Comparison of ENCODE assay signal across 15 mouse cellular contexts in the genomic region with DNA sequence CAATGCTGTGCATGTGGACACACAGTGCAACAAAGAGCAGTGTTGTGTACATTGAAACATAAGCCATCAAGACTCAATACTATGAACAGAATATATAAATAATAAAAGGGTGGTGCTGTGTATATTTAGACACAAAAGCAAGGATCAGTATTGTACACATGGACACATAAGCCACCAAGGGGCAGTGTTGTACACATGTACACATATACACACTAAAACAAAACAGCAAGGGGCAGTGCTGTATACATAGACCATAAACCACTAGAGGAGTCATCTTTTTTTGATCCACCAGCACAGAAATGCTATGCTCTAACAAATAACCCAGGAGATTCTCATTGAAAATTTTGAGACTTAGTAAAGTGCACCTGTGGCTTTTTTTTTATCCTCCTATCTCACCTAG.
DNase-seq lines count a peak whose midpoint lies in the region; ATAC-seq and TF ChIP-seq lines count a peak whose summit lies in the region.
"Had no signal": no experiment of that assay in that cellular context is flagged by ENCODE, and none has a peak within 500 bp of the region (broad histone marks: within the 10 kb centered on the region; RNA-seq: fewer than 3 reads in every experiment).

No protein-coding gene starts in this region.

- H3K9ac ChIP-seq in forebrain, postnatal 0 days: no peak overlapping the region
- no peak overlapping the region for H3K9ac ChIP-seq in forebrain, embryonic 15.5 days (replicated peaks)
- no peak overlapping the region for H3K9ac ChIP-seq in liver, postnatal 0 days (replicated peaks)
- H3K9ac ChIP-seq in liver, embryonic 12.5 days: no peak overlapping the region
- H3K9ac ChIP-seq in neural tube, embryonic 15.5 days (replicated peaks): no peak overlapping the region
- H3K9ac ChIP-seq: limb, embryonic 15.5 days had no signal

- H3K9me3 ChIP-seq in forebrain, postnatal 0 days (ENCODE audit: low read length): no peaks in the 10 kb centered on the region
- no peaks in the 10 kb centered on the region for H3K9me3 ChIP-seq in forebrain, embryonic 15.5 days
- no peaks in the 10 kb centered on the region for H3K9me3 ChIP-seq in liver, postnatal 0 days (ENCODE audit: low read length)
- no peaks in the 10 kb centered on the region for H3K9me3 ChIP-seq in liver, embryonic 12.5 days (replicated peaks)
- no peaks in the 10 kb centered on the region for H3K9me3 ChIP-seq in neural tube, embryonic 15.5 days (replicated peaks)
- H3K9me3 ChIP-seq: limb, embryonic 15.5 days had no signal

- H3K4me2 ChIP-seq in forebrain, postnatal 0 days (ENCODE audit: low read depth): no peak overlapping the region
- no peak overlapping the region for H3K4me2 ChIP-seq in forebrain, embryonic 15.5 days (replicated peaks)
- H3K4me2 ChIP-seq in liver, postnatal 0 days (ENCODE audit: low read depth, low read length): no peak overlapping the region
- H3K4me2 ChIP-seq in liver, embryonic 12.5 days: no peak overlapping the region
- H3K4me2 ChIP-seq in neural tube, embryonic 15.5 days: no peak overlapping the region
- H3K4me2 ChIP-seq: limb, embryonic 15.5 days had no signal

- TF ChIP-seq CTCF in forebrain, postnatal 0 days (IDR thresholded peaks at IDR 0.05; ENCODE audit: low read depth): peak; percentile 56
- peak; percentile 42 for TF ChIP-seq CTCF in liver, postnatal 0 days (IDR thresholded peaks at IDR 0.05; ENCODE audit: low read depth)

- no peaks in the 10 kb centered on the region for H3K27me3 ChIP-seq in forebrain, postnatal 0 days (ENCODE audit: insufficient read depth, low read length)
- H3K27me3 ChIP-seq in forebrain, embryonic 15.5 days: no peaks in the 10 kb centered on the region
- no peaks in the 10 kb centered on the region for H3K27me3 ChIP-seq in liver, postnatal 0 days (ENCODE audit: insufficient read depth, low read length)
- no peaks in the 10 kb centered on the region for H3K27me3 ChIP-seq in liver, embryonic 12.5 days (replicated peaks)
- H3K27me3 ChIP-seq in neural tube, embryonic 15.5 days (replicated peaks): no peaks in the 10 kb centered on the region
- H3K27me3 ChIP-seq: limb, embryonic 15.5 days had no signal

- no peaks in the 10 kb centered on the region for H3K4me1 ChIP-seq in forebrain, postnatal 0 days (ENCODE audit: insufficient read depth)
- peaks cover 4% of the 10 kb centered on the region; the same call in 1 of the 2 replicates for H3K4me1 ChIP-seq in forebrain, embryonic 15.5 days
- H3K4me1 ChIP-seq in liver, postnatal 0 days (ENCODE audit: insufficient read depth): no peaks in the 10 kb centered on the region
- no peaks in the 10 kb centered on the region for H3K4me1 ChIP-seq in liver, embryonic 12.5 days
- 0 out of 2 replicates have a peak, but pooled peaks cover 3% of the 10 kb centered on the region for H3K4me1 ChIP-seq in neural tube, embryonic 15.5 days

- TF ChIP-seq EP300 in liver, postnatal 0 days (IDR thresholded peaks at IDR 0.05; ENCODE audit: low read depth): no peak

- H3K27ac ChIP-seq in forebrain, postnatal 0 days (ENCODE audit: low read depth, low read length): no peak overlapping the region
- no peak overlapping the region for H3K27ac ChIP-seq in forebrain, embryonic 15.5 days (replicated peaks)
- H3K27ac ChIP-seq in liver, postnatal 0 days (ENCODE audit: low read depth): no peak overlapping the region
- no peak overlapping the region for H3K27ac ChIP-seq in liver, embryonic 12.5 days
- H3K27ac ChIP-seq in neural tube, embryonic 15.5 days (replicated peaks): no peak overlapping the region
- H3K27ac ChIP-seq: limb, embryonic 15.5 days had no signal

- peak; percentile 52; the same call in 1 of the 2 replicates for ATAC-seq in forebrain, postnatal 0 days
- no peak; the same call in 1 of the 2 replicates for ATAC-seq in forebrain, embryonic 15.5 days (replicated peaks)
- ATAC-seq in liver, postnatal 0 days: no peak
- no peak for ATAC-seq in liver, embryonic 12.5 days
- peak; percentile 61 for ATAC-seq in neural tube, embryonic 15.5 days (ENCODE audit: low FRiP score)

- DNase-seq in forebrain, postnatal 0 days: peak; percentile 27
- no peak for DNase-seq in liver, postnatal 0 days
- peak; percentile 11 for DNase-seq in adipocyte (ENCODE audit: low spot score)
- DNase-seq in urinary bladder, postnatal 14 days (ENCODE audit: low spot score): no peak
- DNase-seq in adrenal gland, postnatal 14 days: no peak
- DNase-seq: cerebellum, adult 8-10 months; heart, postnatal 36 days; kidney, postnatal 10 days; layer of hippocampus, postnatal 36 days; right cerebral cortex, adult 18-20 months; thymus, adult 2 months had no signal

- no peak overlapping the region for H3K4me3 ChIP-seq in forebrain, postnatal 0 days (ENCODE audit: low read depth, low read length)
- H3K4me3 ChIP-seq in forebrain, embryonic 15.5 days: no peak overlapping the region
- no peak overlapping the region for H3K4me3 ChIP-seq in liver, postnatal 0 days (ENCODE audit: low read depth, low read length)
- no peak overlapping the region for H3K4me3 ChIP-seq in liver, embryonic 12.5 days
- H3K4me3 ChIP-seq in neural tube, embryonic 15.5 days (replicated peaks): no peak overlapping the region
- H3K4me3 ChIP-seq: limb, embryonic 15.5 days had no signal

- H3K36me3 ChIP-seq in forebrain, postnatal 0 days (ENCODE audit: insufficient read depth): no peaks in the 10 kb centered on the region
- H3K36me3 ChIP-seq in forebrain, embryonic 15.5 days: no peaks in the 10 kb centered on the region
- no peaks in the 10 kb centered on the region for H3K36me3 ChIP-seq in liver, postnatal 0 days (replicated peaks; ENCODE audit: insufficient read depth, low read length)
- H3K36me3 ChIP-seq in liver, embryonic 12.5 days: no peaks in the 10 kb centered on the region
- no peaks in the 10 kb centered on the region for H3K36me3 ChIP-seq in neural tube, embryonic 15.5 days
- H3K36me3 ChIP-seq: limb, embryonic 15.5 days had no signal

Comparison
In these comparisons a context has a peak if more than half of its experiments do, and no peak if none do; other contexts are left out.
1. ATAC-seq: peak in forebrain, postnatal 0 days (single experiment) and neural tube, embryonic 15.5 days (single experiment); none in forebrain, embryonic 15.5 days (single experiment), liver, postnatal 0 days (single experiment) and liver, embryonic 12.5 days (single experiment).
2. DNase-seq: peak in forebrain, postnatal 0 days (single experiment) and adipocyte (single experiment); none in liver, postnatal 0 days (single experiment), urinary bladder, postnatal 14 days (single experiment) and adrenal gland, postnatal 14 days (single experiment).